Mouse (Mus musculus): Measurements from ENCODE around the gene Thbd.

Thbd gene

GRCm38 (mm10) chr2:148407870-148408760, at the start of gene Thbd:
Gene Thbd (minus strand): TSS chr2:148408188.
- no peak for DNase-seq (ENCODE audit: low spot score)

GRCm38 (mm10) chr2:148455341-148455740, 47.4 kb upstream of the Thbd start:
- DNase-seq (ENCODE audit: low spot score), result no peak

- no peak for DNase-seq (ENCODE audit: low spot score)
These were observed 46.1 kb upstream of the Thbd start for GRCm38 (mm10) chr2:148454014-148454542.

- no peak for DNase-seq (ENCODE audit: low spot score)
These were observed 45.1 kb upstream of the Thbd start for GRCm38 (mm10) chr2:148453061-148453460.

GRCm38 (mm10) chr2:148451498-148451897, 43.5 kb upstream of the Thbd start:
- no peak for DNase-seq (ENCODE audit: low spot score)

- DNase-seq (ENCODE audit: low spot score), result no peak
These were observed 42.6 kb upstream of the Thbd start for GRCm38 (mm10) chr2:148450616-148451015.

- no peak for DNase-seq (ENCODE audit: low spot score)
These were observed 41.7 kb upstream of the Thbd start for GRCm38 (mm10) chr2:148449659-148450058.

- no peak for DNase-seq (ENCODE audit: low spot score)
These were observed 38.5 kb upstream of the Thbd start for GRCm38 (mm10) chr2:148446446-148446845.

- DNase-seq (ENCODE audit: low spot score), result no peak
These were observed 37.6 kb upstream of the Thbd start for GRCm38 (mm10) chr2:148445616-148446015.

GRCm38 (mm10) chr2:148444472-148444871, 36.5 kb upstream of the Thbd start:
- no peak for DNase-seq (ENCODE audit: low spot score)

GRCm38 (mm10) chr2:148443249-148443958, 35.4 kb upstream of the Thbd start, which contains the start of gene Cd93:
Gene Cd93 (minus strand): TSS chr2:148443563.
- DNase-seq (ENCODE audit: low spot score), result no peak

- no peak for DNase-seq (ENCODE audit: low spot score)
These were observed 34.7 kb upstream of the Thbd start for GRCm38 (mm10) chr2:148442710-148443109.

- no peak for DNase-seq (ENCODE audit: low spot score)
These were observed 34.2 kb upstream of the Thbd start for GRCm38 (mm10) chr2:148442172-148442571.

- DNase-seq (ENCODE audit: low spot score), result no peak
These were observed 33.4 kb upstream of the Thbd start for GRCm38 (mm10) chr2:148441421-148441820.

- no peak for DNase-seq (ENCODE audit: low spot score)
These were observed 31.8 kb upstream of the Thbd start for GRCm38 (mm10) chr2:148439691-148440276.

- no peak for DNase-seq (ENCODE audit: low spot score)
These were observed 28.3 kb upstream of the Thbd start for GRCm38 (mm10) chr2:148436285-148436684.

- DNase-seq (ENCODE audit: low spot score), result no peak
These were observed 24.4 kb upstream of the Thbd start for GRCm38 (mm10) chr2:148432346-148432745.

- DNase-seq (ENCODE audit: low spot score), result peak; percentile 26
These were observed 23.0 kb upstream of the Thbd start for GRCm38 (mm10) chr2:148430941-148431340.

- DNase-seq (ENCODE audit: low spot score), result no peak
These were observed 21.1 kb upstream of the Thbd start for GRCm38 (mm10) chr2:148429001-148429505.

- no peak for DNase-seq (ENCODE audit: low spot score)
These were observed 20.5 kb upstream of the Thbd start for GRCm38 (mm10) chr2:148428523-148428922.

- DNase-seq (ENCODE audit: low spot score), result no peak
These were observed 19.6 kb upstream of the Thbd start for GRCm38 (mm10) chr2:148427553-148427952.

GRCm38 (mm10) chr2:148425709-148426382, 17.9 kb upstream of the Thbd start:
- no peak for DNase-seq (ENCODE audit: low spot score)

All from layer of hippocampus, adult 9-10 months (tissue).